Mouse (Mus musculus) yolk sac, embryonic 10.5 days (tissue): Measurements from ENCODE around the gene Glt28d2.

Experiments used
- DNase-seq: peaks from one replicate; pipeline ENCODE4 v3.0.0-alpha.2; 2017; ENCODE audit warnings: low spot score

The Glt28d2 gene

DNA sequence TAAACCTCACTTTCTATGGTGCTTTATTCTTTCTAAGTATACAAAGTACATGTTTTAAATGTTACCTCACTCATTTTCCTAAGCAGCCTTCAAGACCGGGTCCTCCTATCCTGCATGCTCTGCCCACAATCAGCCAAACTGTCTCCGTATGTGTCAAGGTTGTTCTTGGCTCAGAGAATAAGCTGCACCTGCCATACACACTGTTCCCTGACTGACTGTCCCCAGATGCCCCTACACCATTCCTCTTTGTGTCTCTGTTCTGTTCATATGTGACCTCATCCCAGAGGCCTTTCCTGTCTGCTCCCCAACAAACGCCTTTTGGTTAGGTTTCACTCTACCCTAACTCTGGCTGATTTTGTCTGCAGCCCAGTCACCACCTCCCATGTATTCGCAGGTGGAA is 60.0 kb downstream of the Glt28d2 start:
- no peak for DNase-seq

DNA sequence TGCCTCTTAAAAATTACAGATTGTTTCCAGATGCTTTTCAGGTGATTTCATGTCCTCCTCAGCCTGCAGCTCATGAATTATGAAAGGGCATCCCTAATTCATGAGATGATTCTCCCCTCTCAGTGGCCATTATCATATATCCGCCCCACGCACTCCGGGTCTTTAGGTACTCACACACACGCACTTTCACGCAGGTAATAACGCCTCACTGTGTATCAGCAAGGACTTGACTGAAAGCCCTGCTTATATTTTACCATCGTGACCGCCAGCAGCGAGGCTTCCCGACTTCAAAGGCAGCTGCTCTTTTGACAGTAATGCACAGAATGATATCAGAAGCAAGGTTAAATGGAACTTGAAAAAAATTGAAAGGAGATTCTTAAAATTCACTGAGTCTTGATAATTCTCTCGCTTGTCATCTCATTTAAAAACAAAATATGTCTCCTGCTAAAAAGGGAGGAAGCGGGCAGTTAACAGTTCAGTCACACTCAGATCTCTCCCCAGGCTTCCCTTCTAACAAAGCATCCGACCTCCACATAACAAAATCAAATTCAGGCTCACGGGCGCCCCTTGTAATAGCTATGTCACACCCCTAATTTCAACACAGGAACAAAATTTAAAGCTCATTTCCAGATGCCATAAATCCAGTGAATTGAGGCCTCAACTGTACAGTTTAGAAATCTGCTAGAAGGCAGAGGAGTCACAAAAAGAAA is 66.3 kb downstream of the Glt28d2 start:
- no peak for DNase-seq
